In genomic region chr8:57966676-57967075, GRCm38 (mm10) we compare ENCODE assay signal across 8 mouse cellular contexts.
DNase-seq lines count a peak whose midpoint lies in the region; ATAC-seq lines count a peak whose summit lies in the region.

No protein-coding gene starts in this region.

- intact Hi-C loops in left cerebral cortex, postnatal 4 days (cut with DNase I), result no loop called here
- intact Hi-C loops in heart, postnatal 25 days (cut with DNase I), result no loop called here

- ATAC-seq in cerebellum, adult (ENCODE audit: insufficient number of reproducible peaks, low FRiP score, low TSS enrichment), result no peak

- DNase-seq in cerebellum, postnatal 4 days (ENCODE audit: low spot score in 2 of 2), result peak; percentile 37 to 53
- DNase-seq in left cerebral cortex, postnatal 4 days, result peak; percentile 57
- no peak for DNase-seq in left cerebral cortex, adult 9 months (ENCODE audit: low spot score in 2 of 2)
- peak; percentile 52 for DNase-seq in ES-CJ7 (ENCODE audit: low read depth, low spot score)
- DNase-seq in induced T-regulatory cell, adult 2 months (ENCODE audit: low read depth), result peak; percentile 1
- DNase-seq in heart, adult 9 months (ENCODE audit: low spot score in 2 of 2), result no peak
- no peak for DNase-seq in heart, postnatal 25 days (ENCODE audit: low spot score)

Comparison
In these comparisons a context has a peak if more than half of its experiments do, and no peak if none do; other contexts are left out.
1. DNase-seq: peak in cerebellum, postnatal 4 days (2 of 2), left cerebral cortex, postnatal 4 days (single experiment), ES-CJ7 (single experiment) and induced T-regulatory cell, adult 2 months (single experiment); none in left cerebral cortex, adult 9 months (0 of 2), heart, adult 9 months (0 of 2) and heart, postnatal 25 days (single experiment).